Mouse (Mus musculus) neural tube, embryonic 11.5 days (tissue): ENCODE data around the gene Cdca7l. TPM values are rescaled to one million over a fixed set of nuclear protein-coding genes. Genes with fewer than 3 reads are reported as not detected.

Experiments
- ATAC-seq: fragments of 200-750 bp; cut with Nextera tagmentation; 2 replicates; pipeline ENCODE4 v1.8.0; 2017; ENCODE audit warnings: moderate number of reproducible peaks, mild to moderate bottlenecking, moderate TSS enrichment, moderate library complexity; ENCODE audit not compliant: insufficient read depth, low FRiP score, low TSS enrichment
- DNase-seq: peaks from one replicate; pipeline ENCODE4 v3.0.0-alpha.2; 2015; ENCODE audit warnings: low spot score
- H3K27ac ChIP-seq: fragments of 300-500 bp; sonication (generic); 2 replicates; pipeline ENCODE4 v1.5.1; 2014; ENCODE audit warnings: low read depth, mild to moderate bottlenecking, low read length
- H3K27me3 ChIP-seq: fragments of 300-500 bp; sonication (generic); 2 replicates; pipeline ENCODE4 v1.6.1; 2014; ENCODE audit warnings: mild to moderate bottlenecking, low read length, mixed read lengths; ENCODE audit not compliant: control insufficient read depth, insufficient read depth
- H3K36me3 ChIP-seq: fragments of 300-500 bp; sonication (generic); 2 replicates; pipeline ENCODE4 v1.6.1; 2014; ENCODE audit warnings: mild to moderate bottlenecking, low read length, moderate library complexity, mixed read lengths; ENCODE audit not compliant: control insufficient read depth, insufficient read depth
- H3K4me1 ChIP-seq: fragments of 300-500 bp; sonication (generic); 2 replicates; pipeline ENCODE4 v1.6.1; 2014; ENCODE audit warnings: low read length, mixed read lengths; ENCODE audit not compliant: control insufficient read depth, insufficient read depth
- H3K4me2 ChIP-seq: fragments of 300-500 bp; sonication (generic); 2 replicates; pipeline ENCODE4 v1.6.1; 2014; ENCODE audit warnings: low read depth, mild to moderate bottlenecking, moderate library complexity
- H3K4me3 ChIP-seq: fragments of 300-500 bp; sonication (generic); 2 replicates; pipeline ENCODE4 v1.5.1; 2014; ENCODE audit warnings: low read depth, low read length
- H3K9ac ChIP-seq: fragments of 300-500 bp; sonication (generic); 2 replicates; pipeline ENCODE4 v1.6.1; 2014; ENCODE audit warnings: mild to moderate bottlenecking, low read length
- H3K9me3 ChIP-seq: fragments of 300-500 bp; sonication (generic); 2 replicates; pipeline ENCODE4 v1.6.1; 2016; ENCODE audit warnings: low read length; ENCODE audit not compliant: control insufficient read depth
- WGBS: fragments of 180-500 bp; shearing (Covaris S2); extraction: QIAGEN DNeasy Blood & Tissue Kit; methylation state at CpG from one replicate; pipeline ENCODE4 v1.1.7; 2014; 5-methylcytosine and 5-hydroxymethylcytosine counted together
- polyA plus RNA-seq: library from polyadenylated mRNA; unstranded; fragments of >200 nt; fragmentation: Nextera tagmentation; extraction: Ambion mirVana; gene quantifications from 2 replicates; pipeline ENCODE4 v1.2.1, GENCODE M21; 2014

Gene Cdca7l
- polyA plus RNA-seq, 1 experiment from 2014 or later: 21.4 TPM

DNA sequence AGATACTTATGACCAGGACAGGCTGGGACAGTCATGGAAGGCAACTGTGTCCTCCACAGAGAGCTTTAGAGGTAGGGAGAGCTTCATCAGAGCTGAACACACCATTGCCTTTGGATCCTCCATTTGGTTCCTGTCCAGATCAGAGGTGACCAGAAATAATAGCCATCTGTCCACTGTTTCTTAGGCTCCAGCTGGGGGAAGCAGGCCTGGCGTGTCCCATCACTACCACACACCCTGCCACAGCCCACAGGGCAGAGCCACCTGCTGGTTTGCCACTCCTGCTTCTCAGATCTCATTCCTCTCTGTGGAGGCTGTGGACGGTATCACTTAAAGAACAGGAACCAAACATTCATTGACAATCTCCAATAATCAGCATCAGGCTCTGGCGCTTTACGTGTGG is 32.9 kb upstream of the Cdca7l start:
- Histone ChIP-seq H3K4me1 (no peaks in the 10 kb centered on the region), H3K27ac (no peak overlapping the region), H3K4me2 (no peak overlapping the region), H3K36me3 (no peaks in the 10 kb centered on the region), H3K27me3 (no peaks in the 10 kb centered on the region), H3K9me3 (no peaks in the 10 kb centered on the region), H3K4me3 (no peak overlapping the region), H3K9ac (no peak overlapping the region)
- 77% methylated on average over 4 of the region's 4 CpGs for WGBS
- DNase-seq (no peak), ATAC-seq (no peak)

DNA sequence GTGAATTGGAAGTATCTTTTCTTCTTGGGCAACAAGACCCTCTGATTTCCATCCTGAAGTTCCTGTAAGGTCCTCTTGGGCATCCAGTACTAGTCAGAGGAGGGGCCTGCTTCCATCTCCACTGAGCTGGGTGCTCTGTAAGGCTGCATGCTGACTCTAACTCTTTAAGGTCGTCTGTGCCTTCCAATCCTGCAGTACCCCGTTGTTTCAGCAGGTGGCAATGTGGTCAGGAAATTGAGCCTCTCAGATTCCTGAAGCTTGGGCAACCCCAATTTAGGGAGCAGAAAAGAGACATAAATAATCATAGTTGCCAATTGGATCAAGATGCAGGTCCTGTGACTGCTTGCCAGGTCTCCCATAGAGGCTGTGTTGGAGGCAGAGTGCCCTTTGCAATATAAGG is 31.5 kb upstream of the Cdca7l start:
- Histone ChIP-seq H3K4me3 (no peak overlapping the region), H3K27me3 (no peaks in the 10 kb centered on the region), H3K9ac (no peak overlapping the region), H3K4me2 (no peak overlapping the region), H3K9me3 (no peaks in the 10 kb centered on the region), H3K27ac (no peak overlapping the region), H3K36me3 (no peaks in the 10 kb centered on the region), H3K4me1 (no peaks in the 10 kb centered on the region)
- DNase-seq (peak; percentile 81), ATAC-seq (no peak; the same call in 1 of the 2 replicates)
- WGBS: 4% methylated on average over 2 of the region's 2 CpGs

DNA sequence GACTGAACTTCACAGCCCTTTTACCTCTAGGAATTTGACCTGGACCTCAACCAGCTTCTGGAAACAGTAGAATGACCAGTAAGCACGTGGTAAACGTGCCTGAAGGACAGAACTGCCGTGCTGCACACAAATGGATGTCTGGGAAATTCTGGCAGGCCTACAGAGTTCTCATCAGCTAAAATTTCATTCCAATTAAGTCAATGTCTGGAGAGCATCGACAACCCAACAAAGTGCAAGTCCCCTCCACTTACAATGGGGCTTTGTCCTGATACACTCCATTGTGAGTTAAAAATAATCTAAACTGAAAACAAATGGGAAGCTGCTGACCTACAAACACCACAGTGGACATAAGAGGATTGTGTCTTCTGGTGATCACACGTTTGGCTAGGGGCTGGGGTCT is 27.2 kb upstream of the Cdca7l start:
- ATAC-seq (no peak), DNase-seq (no peak)
- H3K36me3 ChIP-seq: no peaks in the 10 kb centered on the region
- no peak overlapping the region for H3K9ac ChIP-seq
- H3K27me3 ChIP-seq: no peaks in the 10 kb centered on the region
- H3K9me3 ChIP-seq: no peaks in the 10 kb centered on the region
- H3K4me3 ChIP-seq: no peak overlapping the region
- 70% methylated on average over 5 of the region's 5 CpGs for whole genome bisulfite sequencing
- no peak overlapping the region for H3K27ac ChIP-seq
- H3K4me1 ChIP-seq: no peaks in the 10 kb centered on the region
- no peak overlapping the region for H3K4me2 ChIP-seq

DNA sequence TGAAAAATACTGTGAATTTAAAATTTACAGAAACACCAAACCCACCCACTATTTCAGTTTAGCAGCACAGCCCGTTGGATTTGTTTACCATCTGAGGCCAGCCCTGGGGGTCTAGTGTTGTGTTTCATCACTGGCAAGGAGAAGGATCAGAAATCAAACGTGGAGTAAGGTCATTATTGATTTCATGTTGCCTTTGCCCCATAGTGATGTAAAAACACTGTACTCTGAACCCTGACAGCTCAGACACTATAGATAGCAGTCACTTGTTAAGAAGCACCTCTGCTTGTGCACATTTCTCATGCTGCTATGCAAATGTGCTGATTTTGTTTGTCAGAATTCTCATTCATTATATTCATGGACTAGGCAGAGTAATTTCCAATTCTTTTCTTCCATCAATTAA is 22.7 kb upstream of the Cdca7l start:
- Histone ChIP-seq H3K9ac (no peak overlapping the region), H3K4me3 (no peak overlapping the region), H3K4me1 (no peaks in the 10 kb centered on the region), H3K4me2 (no peak overlapping the region), H3K36me3 (no peaks in the 10 kb centered on the region), H3K27me3 (no peaks in the 10 kb centered on the region), H3K27ac (no peak overlapping the region), H3K9me3 (no peaks in the 10 kb centered on the region)
- DNase-seq (no peak), ATAC-seq (no peak)
- WGBS: 48% methylated on average over 2 of the region's 2 CpGs

DNA sequence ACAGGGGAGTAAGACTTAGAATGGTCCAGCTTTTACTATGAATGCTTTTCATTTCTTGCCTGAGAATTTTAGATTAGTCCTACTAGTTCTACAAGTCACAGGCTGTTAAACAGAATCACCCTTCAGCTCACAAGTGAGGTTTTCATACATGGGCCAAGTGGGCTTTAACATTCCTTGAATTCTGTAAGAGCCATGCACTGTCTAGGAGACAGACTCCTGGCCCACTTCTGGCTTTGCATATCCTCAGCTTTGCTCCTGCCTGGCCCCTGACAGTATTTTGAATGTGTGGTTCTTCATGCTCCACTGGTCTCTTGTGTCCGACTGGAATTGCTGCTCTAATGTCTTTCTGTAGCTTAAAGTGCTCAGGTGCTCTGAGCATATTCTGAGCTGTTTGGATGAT is 20.7 kb upstream of the Cdca7l start:
- Histone ChIP-seq H3K4me3 (no peak overlapping the region), H3K9ac (no peak overlapping the region), H3K9me3 (no peaks in the 10 kb centered on the region), H3K27me3 (no peaks in the 10 kb centered on the region), H3K27ac (no peak overlapping the region), H3K36me3 (no peaks in the 10 kb centered on the region), H3K4me1 (no peaks in the 10 kb centered on the region), H3K4me2 (no peak overlapping the region)
- WGBS: 36% methylated on average over 1 of the region's 1 CpGs
- ATAC-seq: no peak
- no peak for DNase-seq

DNA sequence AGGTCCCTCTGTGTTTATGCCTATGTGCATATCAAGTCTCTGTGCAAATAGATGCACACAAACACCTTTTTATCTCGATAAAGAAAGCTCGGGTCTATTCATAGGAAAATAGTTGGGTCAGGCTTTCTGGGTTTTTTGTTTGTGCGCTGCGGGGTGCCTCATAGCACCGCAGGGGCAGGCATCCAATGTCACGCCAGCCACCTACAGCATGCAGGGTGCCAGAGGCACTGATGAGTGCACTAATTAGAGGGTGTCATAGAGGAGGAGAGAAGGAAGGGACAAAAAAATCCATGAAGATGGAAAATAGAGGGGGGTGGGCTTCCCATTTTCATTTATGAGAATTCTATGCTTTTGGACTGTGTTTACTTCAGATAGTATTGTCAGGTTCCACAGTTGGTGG is 17.5 kb upstream of the Cdca7l start:
- Histone ChIP-seq H3K9ac (no peak overlapping the region), H3K4me1 (0 out of 2 replicates have a peak, but pooled peaks cover 4% of the 10 kb centered on the region), H3K4me3 (no peak overlapping the region), H3K36me3 (no peaks in the 10 kb centered on the region), H3K9me3 (no peaks in the 10 kb centered on the region), H3K27ac (no peak overlapping the region), H3K27me3 (no peaks in the 10 kb centered on the region), H3K4me2 (no peak overlapping the region)
- 23% methylated on average over 6 of the region's 6 CpGs for WGBS
- ATAC-seq (no peak), DNase-seq (no peak)

DNA sequence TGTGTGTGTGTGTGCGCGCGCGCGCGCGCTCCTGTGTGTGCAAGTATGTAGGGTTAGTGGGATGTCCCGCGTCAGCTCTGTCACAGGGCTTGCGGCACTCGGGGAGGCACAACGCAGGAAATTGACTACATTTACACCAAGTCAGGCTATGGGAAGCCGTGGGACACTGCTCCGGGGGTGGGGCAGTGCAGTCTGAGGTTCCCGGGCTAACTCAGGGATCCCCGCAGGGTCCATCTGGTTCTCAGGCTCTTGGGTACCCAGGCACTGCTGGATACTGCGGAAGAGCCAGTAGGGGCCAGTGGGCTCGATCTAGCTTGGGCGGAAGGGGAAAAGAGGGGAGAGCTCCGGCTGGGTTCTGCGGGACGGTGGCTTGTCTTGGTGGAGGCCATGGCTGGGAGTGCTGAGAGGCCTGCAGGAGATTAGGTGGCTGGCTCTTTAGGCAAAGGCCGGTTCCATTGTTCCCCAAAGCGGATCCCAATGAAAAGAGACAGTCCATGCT is 15.5 kb upstream of the Cdca7l start:
- peak overlapping the region; percentile 48; the same call in 1 of the 2 replicates for H3K9ac ChIP-seq
- H3K36me3 ChIP-seq: no peaks in the 10 kb centered on the region
- ATAC-seq (peak; percentile 55), DNase-seq (peak; percentile 47)
- 12% methylated on average over 24 of the region's 24 CpGs for WGBS
- H3K9me3 ChIP-seq: no peaks in the 10 kb centered on the region
- H3K4me2 ChIP-seq: peak overlapping the region; percentile 68
- H3K4me1 ChIP-seq: 0 out of 2 replicates have a peak, but pooled peaks cover 4% of the 10 kb centered on the region
- H3K27ac ChIP-seq: no peak overlapping the region
- no peaks in the 10 kb centered on the region for H3K27me3 ChIP-seq
- peak overlapping the region; percentile 28 for H3K4me3 ChIP-seq

DNA sequence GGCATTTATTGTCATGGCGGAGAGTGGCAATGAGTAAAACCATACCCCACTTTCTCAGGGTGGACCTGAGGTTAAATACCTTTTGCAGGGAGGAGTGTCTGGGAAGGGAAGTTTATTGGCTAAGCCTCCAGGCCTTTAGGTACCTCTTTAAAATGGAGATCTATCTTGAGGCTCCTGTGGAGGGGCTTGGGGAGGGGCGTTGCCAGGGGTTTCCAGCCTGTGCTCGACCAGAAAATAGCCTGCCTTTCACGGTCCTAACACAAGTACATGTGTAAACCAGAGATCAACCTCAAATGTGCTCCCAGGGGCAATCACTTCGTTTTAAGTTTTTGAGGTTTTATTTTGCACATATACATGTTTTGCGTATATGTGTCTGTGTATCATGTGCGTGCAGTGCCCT is 15.1 kb upstream of the Cdca7l start:
- no peaks in the 10 kb centered on the region for H3K27me3 ChIP-seq
- H3K4me3 ChIP-seq: no peak overlapping the region
- 0 out of 2 replicates have a peak overlapping the region, but pooled peaks have one; percentile 48 for H3K9ac ChIP-seq
- 0 out of 2 replicates have a peak, but pooled peaks cover 4% of the 10 kb centered on the region for H3K4me1 ChIP-seq
- no peak overlapping the region for H3K27ac ChIP-seq
- H3K9me3 ChIP-seq: no peaks in the 10 kb centered on the region
- H3K4me2 ChIP-seq: peak overlapping the region; percentile 68
- DNase-seq (peak; percentile 26), ATAC-seq (no peak)
- WGBS: 26% methylated on average over 7 of the region's 7 CpGs
- no peaks in the 10 kb centered on the region for H3K36me3 ChIP-seq

DNA sequence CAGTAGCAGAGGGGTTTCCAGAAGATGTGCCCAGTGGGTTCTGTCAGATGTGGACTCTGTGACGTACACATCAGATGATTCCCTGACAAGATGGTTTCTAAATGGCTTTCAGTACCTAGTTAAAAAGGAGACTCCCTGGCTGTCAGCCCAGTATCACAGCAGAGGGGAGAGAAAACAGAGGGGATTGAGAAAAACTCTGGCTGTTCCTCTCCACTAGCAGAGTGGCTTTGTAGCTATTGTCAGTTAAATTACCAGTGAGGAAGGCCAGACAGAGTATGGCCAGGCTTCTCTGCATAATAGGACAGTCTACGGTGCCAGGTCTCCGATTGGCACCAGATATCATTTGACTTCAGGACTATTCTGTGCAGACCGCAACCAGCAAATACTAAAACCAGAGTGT is 8.8 kb upstream of the Cdca7l start:
- DNase-seq: no peak
- H3K9me3 ChIP-seq: no peaks in the 10 kb centered on the region
- H3K4me2 ChIP-seq: no peak overlapping the region
- peaks cover 3% of the 10 kb centered on the region; the same call in 1 of the 2 replicates for H3K27me3 ChIP-seq
- ATAC-seq: no peak
- no peak overlapping the region for H3K9ac ChIP-seq
- no peak overlapping the region for H3K4me3 ChIP-seq
- 87% methylated on average over 4 of the region's 4 CpGs for WGBS
- H3K36me3 ChIP-seq: no peaks in the 10 kb centered on the region
- no peak overlapping the region for H3K27ac ChIP-seq
- H3K4me1 ChIP-seq: no peaks in the 10 kb centered on the region
